Mouse (Mus musculus): Measurements from ENCODE around the gene Gm28051. TPM values are rescaled to one million over a fixed set of nuclear protein-coding genes. Genes with fewer than 3 reads are reported as not detected.

Gene Gm28051
- polyA plus RNA-seq (2012; fragmentation: generic; extraction: Trizol): 0.13 TPM
- long read RNA-seq, experiment 1: 0 reads
- long read RNA-seq, experiment 2, partial matches to known transcripts: 0 of 2 reads
- long read RNA-seq, experiment 2, other reads (novel, unspliced or antisense): 2 of 2 reads

DNA sequence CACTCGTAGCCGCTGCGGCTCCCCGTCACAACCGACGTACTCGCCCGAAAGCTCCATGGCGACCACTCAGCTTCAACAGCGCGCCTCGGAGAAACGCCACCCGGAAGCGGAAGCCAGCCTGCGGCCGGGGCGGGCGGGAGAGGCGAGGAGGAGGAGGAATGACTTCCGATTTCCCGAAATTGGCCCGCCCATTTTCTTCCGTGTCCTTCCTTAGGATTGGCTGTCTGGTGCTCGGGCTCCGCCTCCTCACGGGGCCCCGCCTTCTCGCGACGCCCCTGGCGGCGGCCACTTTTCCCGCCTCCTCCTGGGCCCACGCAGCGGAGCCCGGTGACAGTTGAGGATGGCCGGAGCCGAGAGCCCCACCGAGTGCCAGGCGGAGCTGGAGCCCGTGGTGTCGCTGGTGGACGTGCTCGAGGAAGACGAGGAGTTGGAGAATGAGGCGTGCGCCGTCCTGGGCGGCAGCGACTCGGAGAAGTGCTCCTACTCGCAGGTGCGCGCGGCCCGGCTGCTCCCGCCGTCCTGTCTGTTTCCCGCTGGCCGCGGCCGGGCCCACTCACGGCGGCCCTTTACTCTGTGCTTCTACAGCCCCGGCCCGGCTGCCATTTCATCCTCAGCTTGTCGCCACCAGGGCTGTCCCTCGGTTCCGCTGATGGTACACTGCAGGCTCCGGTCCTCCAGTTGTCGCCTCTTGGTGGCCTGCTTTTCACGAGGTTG lies at the start of gene Gm28051, which contains the start of the genes Gon7 and Ubr7:
TSS of gene Gm28051 (minus strand) at position 77 of the 714 bp plus-strand sequence.
TSS of gene Gon7 (minus strand) at position 115 of the 714 bp plus-strand sequence.
TSS of gene Ubr7 (plus strand) at position 279 of the 714 bp plus-strand sequence.
- Histone ChIP-seq H3K79me3 (ENCODE audit: low read depth) (peaks cover 61% of the 10 kb centered on the region), H3K79me2 (ENCODE audit: control insufficient read depth, insufficient read depth) (peaks cover 85% of the 10 kb centered on the region), H3K27me3 (ENCODE audit: control insufficient read depth, insufficient read depth, insufficient read length) (no peaks in the 10 kb centered on the region), H3K4me3 (ENCODE audit: insufficient read depth, poor library complexity, severe bottlenecking) (peak within 1 kb of the TSS; percentile 79), H3ac (ENCODE audit: control insufficient read depth, insufficient read length, low read depth) (peak within 1 kb of the TSS; percentile 82), H3K36me3 (ENCODE audit: control insufficient read depth, insufficient read depth) (peaks cover 6% of the 10 kb centered on the region)
- peak; percentile 50 for TF ChIP-seq MAX (IDR thresholded peaks at IDR 0.05)
- TF ChIP-seq CEBPB (IDR thresholded peaks at IDR 0.05; ENCODE audit: low read depth): no peak

- no peaks in the 10 kb centered on the region for H3K79me3 ChIP-seq (ENCODE audit: low read depth)
- H3K79me2 ChIP-seq (ENCODE audit: control insufficient read depth, insufficient read depth): no peaks in the 10 kb centered on the region
- H3K36me3 ChIP-seq (ENCODE audit: control insufficient read depth, insufficient read depth): peaks cover 12% of the 10 kb centered on the region
- H3K4me3 ChIP-seq (ENCODE audit: insufficient read depth, poor library complexity, severe bottlenecking): no peak overlapping the region
- TF ChIP-seq MYOD1 (IDR thresholded peaks at IDR 0.05; ENCODE audit: control insufficient read depth, insufficient read length, low read depth) (no peak), USF1 (IDR thresholded peaks at IDR 0.05; ENCODE audit: low read depth) (no peak), FOSL1 (IDR thresholded peaks at IDR 0.05; ENCODE audit: insufficient read depth, low read length, poor library complexity, severe bottlenecking) (no peak), MYOG (IDR thresholded peaks at IDR 0.05; ENCODE audit: control insufficient read depth, extremely low read depth, insufficient read length) (no peak), MAX (IDR thresholded peaks at IDR 0.05) (no peak), CEBPB (IDR thresholded peaks at IDR 0.05; ENCODE audit: low read depth) (no peak), CTCF (IDR thresholded peaks at IDR 0.05; ENCODE audit: control insufficient read depth, insufficient read depth, insufficient read length) (no peak)
- H3ac ChIP-seq (ENCODE audit: control insufficient read depth, insufficient read length, low read depth): no peak overlapping the region
- H3K27me3 ChIP-seq (ENCODE audit: control insufficient read depth, insufficient read depth, insufficient read length): no peaks in the 10 kb centered on the region
Measured at GRCm38 (mm10) chr12:102799528-102799927, 42.0 kb upstream of the Gm28051 start.

GRCm38 (mm10) chr12:102787927-102788326 lies 30.4 kb upstream of the Gm28051 start:
- Histone ChIP-seq H3K4me3 (ENCODE audit: insufficient read depth, poor library complexity, severe bottlenecking) (no peak overlapping the region), H3ac (ENCODE audit: control insufficient read depth, insufficient read length, low read depth) (no peak overlapping the region), H3K79me3 (ENCODE audit: low read depth) (no peaks in the 10 kb centered on the region), H3K27me3 (ENCODE audit: control insufficient read depth, insufficient read depth, insufficient read length) (no peaks in the 10 kb centered on the region), H3K79me2 (ENCODE audit: control insufficient read depth, insufficient read depth) (no peaks in the 10 kb centered on the region), H3K36me3 (ENCODE audit: control insufficient read depth, insufficient read depth) (peaks cover 73% of the 10 kb centered on the region)
- TF ChIP-seq CEBPB (IDR thresholded peaks at IDR 0.05; ENCODE audit: low read depth) (no peak), MYOD1 (IDR thresholded peaks at IDR 0.05; ENCODE audit: control insufficient read depth, insufficient read length, low read depth) (no peak), MYOG (IDR thresholded peaks at IDR 0.05; ENCODE audit: control insufficient read depth, extremely low read depth, insufficient read length) (no peak), CTCF (IDR thresholded peaks at IDR 0.05; ENCODE audit: control insufficient read depth, insufficient read depth, insufficient read length) (no peak), MAX (IDR thresholded peaks at IDR 0.05) (no peak), USF1 (IDR thresholded peaks at IDR 0.05; ENCODE audit: low read depth) (no peak), FOSL1 (IDR thresholded peaks at IDR 0.05; ENCODE audit: insufficient read depth, low read length, poor library complexity, severe bottlenecking) (no peak)

DNA sequence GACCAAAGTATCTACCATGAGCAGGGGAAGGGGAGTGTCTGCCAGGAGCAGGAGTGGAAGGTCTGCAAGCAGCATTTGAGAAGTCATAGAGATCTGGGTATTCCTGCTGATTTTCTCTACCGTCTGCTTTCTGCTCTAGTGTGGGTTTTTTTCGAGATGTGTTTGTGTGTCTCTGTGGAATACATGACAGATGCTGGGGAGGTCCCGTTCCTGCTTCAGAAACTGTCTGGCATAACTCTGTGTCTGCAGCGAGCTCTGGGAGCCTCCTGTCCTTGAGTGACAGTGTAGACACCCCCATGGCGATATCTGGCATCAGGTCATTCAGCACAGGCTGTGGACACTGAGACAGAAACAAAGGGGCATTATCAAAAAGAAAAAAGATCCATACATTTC lies 28.0 kb upstream of the Gm28051 start:
- TF ChIP-seq MYOG (IDR thresholded peaks at IDR 0.05; ENCODE audit: control insufficient read depth, extremely low read depth, insufficient read length): no peak
- no peak for TF ChIP-seq CEBPB (IDR thresholded peaks at IDR 0.05; ENCODE audit: low read depth)
- TF ChIP-seq FOSL1 (IDR thresholded peaks at IDR 0.05; ENCODE audit: insufficient read depth, low read length, poor library complexity, severe bottlenecking): no peak
- TF ChIP-seq USF1 (IDR thresholded peaks at IDR 0.05; ENCODE audit: low read depth): no peak
- TF ChIP-seq MAX (IDR thresholded peaks at IDR 0.05): no peak
- TF ChIP-seq CTCF (IDR thresholded peaks at IDR 0.05; ENCODE audit: control insufficient read depth, insufficient read depth, insufficient read length): no peak
- no peak for TF ChIP-seq MYOD1 (IDR thresholded peaks at IDR 0.05; ENCODE audit: control insufficient read depth, insufficient read length, low read depth)
- H3ac ChIP-seq (ENCODE audit: control insufficient read depth, insufficient read length, low read depth): no peak overlapping the region
- H3K79me2 ChIP-seq (ENCODE audit: control insufficient read depth, insufficient read depth): no peaks in the 10 kb centered on the region
- peaks cover 58% of the 10 kb centered on the region for H3K36me3 ChIP-seq (ENCODE audit: control insufficient read depth, insufficient read depth)
- no peaks in the 10 kb centered on the region for H3K79me3 ChIP-seq (ENCODE audit: low read depth)
- no peaks in the 10 kb centered on the region for H3K27me3 ChIP-seq (ENCODE audit: control insufficient read depth, insufficient read depth, insufficient read length)
- H3K4me3 ChIP-seq (ENCODE audit: insufficient read depth, poor library complexity, severe bottlenecking): no peak overlapping the region

GRCm38 (mm10) chr12:102784899-102785592 lies 27.5 kb upstream of the Gm28051 start:
- TF ChIP-seq MYOD1 (IDR thresholded peaks at IDR 0.05; ENCODE audit: control insufficient read depth, insufficient read length, low read depth) (no peak), USF1 (IDR thresholded peaks at IDR 0.05; ENCODE audit: low read depth) (no peak), CEBPB (IDR thresholded peaks at IDR 0.05; ENCODE audit: low read depth) (no peak), FOSL1 (IDR thresholded peaks at IDR 0.05; ENCODE audit: insufficient read depth, low read length, poor library complexity, severe bottlenecking) (no peak), CTCF (IDR thresholded peaks at IDR 0.05; ENCODE audit: control insufficient read depth, insufficient read depth, insufficient read length) (no peak), MAX (IDR thresholded peaks at IDR 0.05) (no peak), MYOG (IDR thresholded peaks at IDR 0.05; ENCODE audit: control insufficient read depth, extremely low read depth, insufficient read length) (no peak)
- Histone ChIP-seq H3K79me3 (ENCODE audit: low read depth) (no peaks in the 10 kb centered on the region), H3K79me2 (ENCODE audit: control insufficient read depth, insufficient read depth) (no peaks in the 10 kb centered on the region), H3ac (ENCODE audit: control insufficient read depth, insufficient read length, low read depth) (no peak overlapping the region), H3K36me3 (ENCODE audit: control insufficient read depth, insufficient read depth) (peaks cover 55% of the 10 kb centered on the region), H3K4me3 (ENCODE audit: insufficient read depth, poor library complexity, severe bottlenecking) (no peak overlapping the region), H3K27me3 (ENCODE audit: control insufficient read depth, insufficient read depth, insufficient read length) (no peaks in the 10 kb centered on the region)

Data from C2C12 (cell line).